Mouse (Mus musculus) heart, embryonic 11.5 days (tissue): ENCODE results near the gene Agap2. TPM values are rescaled to one million over a fixed set of nuclear protein-coding genes. Genes with fewer than 3 reads are reported as not detected.
A peak's percentile ranks its signal among the peaks of the same experiment; 100 is the strongest.

ENCODE experiments used
- ATAC-seq: fragments of 200-750 bp; cut with Nextera tagmentation; replicated peaks from 2 replicates; pipeline ENCODE4 v1.8.0; 2017; ENCODE audit warnings: moderate library complexity; ENCODE audit not compliant: insufficient number of reproducible peaks, low FRiP score, low TSS enrichment
- H3K27ac ChIP-seq: fragments of 300-500 bp; sonication (generic); 2 replicates; pipeline ENCODE4 v1.5.1; 2014; ENCODE audit warnings: mild to moderate bottlenecking, low read depth, low read length
- H3K27me3 ChIP-seq: fragments of 300-500 bp; sonication (generic); 2 replicates; pipeline ENCODE4 v1.6.1; 2014; ENCODE audit warnings: mild to moderate bottlenecking, low read length, mixed read lengths; ENCODE audit not compliant: control insufficient read depth, insufficient read depth
- H3K36me3 ChIP-seq: fragments of 300-500 bp; sonication (generic); 2 replicates; pipeline ENCODE4 v1.6.1; 2014; ENCODE audit warnings: mild to moderate bottlenecking, low read length, moderate library complexity, mixed read lengths; ENCODE audit not compliant: control insufficient read depth, insufficient read depth
- H3K4me1 ChIP-seq: fragments of 300-500 bp; sonication (generic); 2 replicates; pipeline ENCODE4 v1.6.1; 2014; ENCODE audit warnings: low read length; ENCODE audit not compliant: control insufficient read depth, insufficient read depth
- H3K4me2 ChIP-seq: fragments of 300-500 bp; sonication (generic); 2 replicates; pipeline ENCODE4 v1.6.1; 2014; ENCODE audit warnings: mild to moderate bottlenecking, moderate library complexity
- H3K4me3 ChIP-seq: fragments of 300-500 bp; sonication (generic); 2 replicates; pipeline ENCODE4 v1.5.1; 2014; ENCODE audit warnings: low read depth, low read length
- H3K9ac ChIP-seq: fragments of 300-500 bp; sonication (generic); 2 replicates; pipeline ENCODE4 v1.6.1; 2014; ENCODE audit warnings: mild to moderate bottlenecking, low read depth, low read length, moderate library complexity
- H3K9me3 ChIP-seq: fragments of 300-500 bp; sonication (generic); replicated peaks from 2 replicates; pipeline ENCODE4 v1.6.1; 2016; ENCODE audit warnings: low read length; ENCODE audit not compliant: control insufficient read depth
- WGBS: fragments of 180-500 bp; shearing (Covaris S2); extraction: QIAGEN DNeasy Blood & Tissue Kit; methylation state at CpG from one replicate; pipeline ENCODE4 v1.1.7; 2014; ENCODE audit not compliant: insufficient replicate concordance; 5-methylcytosine and 5-hydroxymethylcytosine counted together
- polyA plus RNA-seq: library from polyadenylated mRNA; unstranded; fragments of >200 nt; fragmentation: Nextera tagmentation; extraction: Ambion mirVana; gene quantifications from 2 replicates; pipeline ENCODE4 v1.2.1, GENCODE M21; 2014

Agap2 gene
- polyA plus RNA-seq, 1 experiment from 2014 or later = 0.63 TPM

GRCm38 (mm10) chr10:127041774-127042338 is 33.2 kb upstream of the Agap2 start:
- Histone ChIP-seq H3K4me1 (no peaks in the 10 kb centered on the region; the same call in 1 of the 2 replicates), H3K27me3 (peaks cover 12% of the 10 kb centered on the region), H3K4me3 (peak overlapping the region; percentile 84), H3K4me2 (peak overlapping the region; percentile 98), H3K36me3 (peaks cover 3% of the 10 kb centered on the region; the same call in 1 of the 2 replicates), H3K27ac (peak overlapping the region; percentile 66; the same call in 1 of the 2 replicates), H3K9ac (peak overlapping the region; percentile 80), H3K9me3 (no peaks in the 10 kb centered on the region)
- ATAC-seq = peak; percentile 85
- under 1% methylated on average over 44 of the region's 44 CpGs for WGBS

GRCm38 (mm10) chr10:127042468-127043115 is 32.5 kb upstream of the Agap2 start:
- Histone ChIP-seq H3K4me2 (peak overlapping the region; percentile 98), H3K27ac (no peak overlapping the region), H3K9ac (peak overlapping the region; percentile 80), H3K27me3 (peaks cover 14% of the 10 kb centered on the region), H3K4me3 (peak overlapping the region; percentile 84), H3K4me1 (no peaks in the 10 kb centered on the region; the same call in 1 of the 2 replicates), H3K36me3 (peaks cover 3% of the 10 kb centered on the region; the same call in 1 of the 2 replicates), H3K9me3 (no peaks in the 10 kb centered on the region)
- ATAC-seq = no peak
- 16% methylated on average over 5 of the region's 5 CpGs for WGBS

- no peak overlapping the region for H3K4me2 ChIP-seq
- no peak overlapping the region for H3K9ac ChIP-seq
- 86% methylated on average over 6 of the region's 6 CpGs for WGBS
- no peak for ATAC-seq
- peaks cover 20% of the 10 kb centered on the region for H3K27me3 ChIP-seq
- H3K36me3 ChIP-seq = peaks cover 3% of the 10 kb centered on the region; the same call in 1 of the 2 replicates
- H3K4me1 ChIP-seq = no peaks in the 10 kb centered on the region; the same call in 1 of the 2 replicates
- H3K9me3 ChIP-seq = no peaks in the 10 kb centered on the region
- no peak overlapping the region for H3K4me3 ChIP-seq
- no peak overlapping the region for H3K27ac ChIP-seq
Measured at GRCm38 (mm10) chr10:127043187-127043586, 31.9 kb upstream of the Agap2 start.

GRCm38 (mm10) chr10:127047954-127048353 is 27.1 kb upstream of the Agap2 start, which contains the start of gene Cyp27b1:
TSS of gene Cyp27b1 (plus strand) at chr10:127048250.
- Histone ChIP-seq H3K9ac (0 out of 2 replicates have a peak within 1 kb of the TSS, but pooled peaks have one; percentile 22), H3K4me1 (peaks cover 18% of the 10 kb centered on the region), H3K27me3 (peaks cover 57% of the 10 kb centered on the region), H3K4me2 (peak within 1 kb of the TSS; percentile 34), H3K9me3 (no peaks in the 10 kb centered on the region), H3K36me3 (peaks cover 3% of the 10 kb centered on the region; the same call in 1 of the 2 replicates), H3K27ac (no peak within 1 kb of the TSS), H3K4me3 (peak within 1 kb of the TSS; percentile 25)
- 34% methylated on average over 5 of the region's 5 CpGs for WGBS
- no peak for ATAC-seq

GRCm38 (mm10) chr10:127048608-127049394 is 26.3 kb upstream of the Agap2 start:
- Histone ChIP-seq H3K36me3 (peaks cover 3% of the 10 kb centered on the region; the same call in 1 of the 2 replicates), H3K9me3 (no peaks in the 10 kb centered on the region), H3K27me3 (peaks cover 58% of the 10 kb centered on the region), H3K9ac (0 out of 2 replicates have a peak overlapping the region, but pooled peaks have one; percentile 22), H3K27ac (no peak overlapping the region), H3K4me2 (peak overlapping the region; percentile 34), H3K4me1 (peaks cover 18% of the 10 kb centered on the region), H3K4me3 (peak overlapping the region; percentile 25)
- no peak for ATAC-seq
- 4% methylated on average over 35 of the region's 35 CpGs for WGBS

- Histone ChIP-seq H3K36me3 (peaks cover 3% of the 10 kb centered on the region; the same call in 1 of the 2 replicates), H3K4me2 (peak overlapping the region; percentile 34), H3K4me1 (peaks cover 18% of the 10 kb centered on the region), H3K27ac (no peak overlapping the region), H3K27me3 (peaks cover 58% of the 10 kb centered on the region), H3K9ac (no peak overlapping the region), H3K9me3 (no peaks in the 10 kb centered on the region), H3K4me3 (peak overlapping the region; percentile 25)
- ATAC-seq = no peak
- 3% methylated on average over 29 of the region's 29 CpGs for WGBS
Measured at GRCm38 (mm10) chr10:127049395-127050118, 25.5 kb upstream of the Agap2 start.

- H3K9me3 ChIP-seq = no peaks in the 10 kb centered on the region
- no peak overlapping the region for H3K9ac ChIP-seq
- peaks cover 58% of the 10 kb centered on the region for H3K27me3 ChIP-seq
- WGBS = 16% methylated on average over 10 of the region's 10 CpGs
- ATAC-seq = no peak
- H3K36me3 ChIP-seq = no peaks in the 10 kb centered on the region; the same call in 1 of the 2 replicates
- H3K4me2 ChIP-seq = no peak overlapping the region; the same call in 1 of the 2 replicates
- H3K4me1 ChIP-seq = peaks cover 18% of the 10 kb centered on the region
- H3K4me3 ChIP-seq = peak overlapping the region; percentile 10; the same call in 1 of the 2 replicates
- no peak overlapping the region for H3K27ac ChIP-seq
Measured at GRCm38 (mm10) chr10:127050119-127050474, 25.0 kb upstream of the Agap2 start.

GRCm38 (mm10) chr10:127054646-127055045 is 20.4 kb upstream of the Agap2 start:
- no peaks in the 10 kb centered on the region for H3K9me3 ChIP-seq
- H3K9ac ChIP-seq = no peak overlapping the region
- 48% methylated on average over 4 of the region's 4 CpGs for WGBS
- H3K27me3 ChIP-seq = peaks cover 56% of the 10 kb centered on the region
- no peak overlapping the region for H3K27ac ChIP-seq
- H3K36me3 ChIP-seq = no peaks in the 10 kb centered on the region
- peaks cover 14% of the 10 kb centered on the region for H3K4me1 ChIP-seq
- no peak overlapping the region for H3K4me2 ChIP-seq
- no peak for ATAC-seq
- H3K4me3 ChIP-seq = no peak overlapping the region
